Mouse (Mus musculus) kidney, postnatal 4 days (tissue): ENCODE measurements around the gene Slc25a19.
"Not testable (repeated sequence)": the region's sequence is repeated elsewhere in the genome, so short reads cannot be mapped to it uniquely, and the experiment has no call there.

ENCODE experiments used
- DNase-seq, 2 experiments: peaks; one replicate each; pipeline ENCODE4 v3.0.0; 2021; ENCODE audit warnings: mixed read lengths in 2 of 2

Slc25a19 gene

GRCm38 (mm10) chr11:115627705-115628464 lies at the start of gene Slc25a19:
Slc25a19 (minus strand) TSS chr11:115628295.
- peak; percentile 100 for DNase-seq

- no peak for DNase-seq
Observed at GRCm38 (mm10) chr11:115677511-115677910, 49.4 kb upstream of the Slc25a19 start.

GRCm38 (mm10) chr11:115676738-115677137 lies 48.6 kb upstream of the Slc25a19 start:
- no peak for DNase-seq

GRCm38 (mm10) chr11:115674235-115674865 lies 46.3 kb upstream of the Slc25a19 start:
- DNase-seq, result no peak

- DNase-seq, result no peak
Observed at GRCm38 (mm10) chr11:115673471-115674234, 45.6 kb upstream of the Slc25a19 start.

- DNase-seq, result no peak
Observed at GRCm38 (mm10) chr11:115672226-115672987, 44.3 kb upstream of the Slc25a19 start.

- DNase-seq, result peak; percentile 44 to 59
Observed at GRCm38 (mm10) chr11:115670451-115671050, 42.5 kb upstream of the Slc25a19 start.

GRCm38 (mm10) chr11:115663676-115664335 lies 35.7 kb upstream of the Slc25a19 start:
- DNase-seq, result no peak

- DNase-seq, result no peak
Observed at GRCm38 (mm10) chr11:115660376-115660775, 32.3 kb upstream of the Slc25a19 start.

- DNase-seq, result no peak
Observed at GRCm38 (mm10) chr11:115658521-115658920, 30.4 kb upstream of the Slc25a19 start.

- no peak for DNase-seq
Observed at GRCm38 (mm10) chr11:115654128-115654527, 26.0 kb upstream of the Slc25a19 start.

GRCm38 (mm10) chr11:115653194-115653593 lies 25.1 kb upstream of the Slc25a19 start:
- no peak for DNase-seq

- no peak for DNase-seq
Observed at GRCm38 (mm10) chr11:115651680-115652079, 23.6 kb upstream of the Slc25a19 start.

- DNase-seq, result peak; percentile 23 to 42
Observed at GRCm38 (mm10) chr11:115649706-115650105, 21.6 kb upstream of the Slc25a19 start.

- DNase-seq, result peak; percentile 46 to 61
Observed at GRCm38 (mm10) chr11:115647459-115647858, 19.4 kb upstream of the Slc25a19 start.

GRCm38 (mm10) chr11:115646439-115646838 lies 18.3 kb upstream of the Slc25a19 start:
- no peak for DNase-seq

GRCm38 (mm10) chr11:115645498-115645897 lies 17.4 kb upstream of the Slc25a19 start:
- not testable (repeated sequence) for DNase-seq

- no peak for DNase-seq
Observed at GRCm38 (mm10) chr11:115644308-115644707, 16.2 kb upstream of the Slc25a19 start.

- no peak for DNase-seq
Observed at GRCm38 (mm10) chr11:115643265-115643664, 15.2 kb upstream of the Slc25a19 start.

GRCm38 (mm10) chr11:115642705-115643104 lies 14.6 kb upstream of the Slc25a19 start:
- DNase-seq, result no peak

- DNase-seq, result no peak
Observed at GRCm38 (mm10) chr11:115641664-115642036, 13.6 kb upstream of the Slc25a19 start.
